Mouse (Mus musculus) forebrain, postnatal 0 days (tissue): ENCODE measurements around the gene Col6a6. TPM values are rescaled to one million over a fixed set of nuclear protein-coding genes. Genes with fewer than 3 reads are reported as not detected.

Experiments used
- ATAC-seq: fragments of 200-750 bp; cut with Nextera tagmentation; 2 replicates; pipeline ENCODE4 v1.8.0; 2017; ENCODE audit warnings: mild to moderate bottlenecking, moderate library complexity
- DNase-seq: peaks from one replicate; pipeline ENCODE4 v3.0.0-alpha.2; 2015
- H3K27ac ChIP-seq: fragments of 300-500 bp; sonication (generic); 2 replicates; pipeline ENCODE4 v1.5.1; 2014; ENCODE audit warnings: low read depth, mild to moderate bottlenecking, antibody characterized with exemption, low read length, moderate library complexity, mixed read lengths
- H3K27me3 ChIP-seq: fragments of 300-500 bp; sonication (generic); 2 replicates; pipeline ENCODE4 v1.6.1; 2014; ENCODE audit warnings: mild to moderate bottlenecking, low read length, mixed read lengths; ENCODE audit not compliant: insufficient read depth
- H3K36me3 ChIP-seq: fragments of 300-500 bp; sonication (generic); 2 replicates; pipeline ENCODE4 v1.6.1; 2014; ENCODE audit warnings: mild to moderate bottlenecking, moderate library complexity; ENCODE audit not compliant: insufficient read depth
- H3K4me1 ChIP-seq: fragments of 300-500 bp; sonication (generic); 2 replicates; pipeline ENCODE4 v1.6.1; 2014; ENCODE audit warnings: antibody characterized with exemption; ENCODE audit not compliant: insufficient read depth
- H3K4me2 ChIP-seq: fragments of 300-500 bp; sonication (generic); 2 replicates; pipeline ENCODE4 v1.6.1; 2014; ENCODE audit warnings: low read depth, mild to moderate bottlenecking, moderate library complexity
- H3K4me3 ChIP-seq: fragments of 300-500 bp; sonication (generic); 2 replicates; pipeline ENCODE4 v1.5.1; 2014; ENCODE audit warnings: low read depth, low read length, mixed read lengths
- H3K9ac ChIP-seq: fragments of 300-500 bp; sonication (generic); 2 replicates; pipeline ENCODE4 v1.6.1; 2014; ENCODE audit warnings: mild to moderate bottlenecking
- H3K9me3 ChIP-seq: fragments of 300-500 bp; sonication (generic); 2 replicates; pipeline ENCODE4 v1.6.1; 2016; ENCODE audit warnings: low read length
- CTCF ChIP-seq: sonication (generic); IDR thresholded peaks from 2 replicates; pipeline ENCODE4 v1.5.1; 2016; ENCODE audit warnings: antibody characterized with exemption, control low read depth, low read depth
- WGBS: fragments of 180-500 bp; shearing (Covaris S2); extraction: QIAGEN DNeasy Blood & Tissue Kit; methylation state at CpG from one replicate; pipeline ENCODE4 v1.1.7; 2014; 5-methylcytosine and 5-hydroxymethylcytosine counted together
- polyA plus RNA-seq: library from polyadenylated mRNA; unstranded; fragments of >200 nt; fragmentation: Nextera tagmentation; extraction: Ambion mirVana; gene quantifications from 2 replicates; pipeline ENCODE4 v1.2.1, GENCODE M21; 2015
- total RNA-seq: library from RNA; depleted of rRNA; stranded (reverse); fragments of >200 nt; gene quantifications from 2 replicates; pipeline ENCODE4 v1.2.3, GENCODE M21; 2014

The Col6a6 gene
- total and polyA plus RNA-seq, 2 experiments from 2014 or later, result 0.11 to 0.33 TPM

DNA sequence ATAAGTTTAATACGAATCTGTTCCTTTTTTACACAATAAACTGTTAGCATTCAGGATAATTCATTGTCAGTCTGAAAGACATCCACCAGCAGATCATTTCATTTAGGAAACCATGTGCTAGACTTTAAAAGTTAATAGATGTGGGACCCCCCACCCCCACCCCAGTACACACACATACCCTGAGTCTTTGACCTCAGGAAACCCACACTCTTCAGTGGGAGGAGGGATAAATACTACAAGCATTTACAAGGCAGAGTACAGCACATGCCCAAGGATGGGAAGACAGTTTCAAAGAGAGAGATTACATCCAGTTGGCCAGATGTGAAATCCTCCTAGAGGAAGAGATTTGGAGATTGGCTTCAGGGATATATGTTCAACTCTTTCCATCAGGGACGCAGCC is 87.5 kb downstream of the Col6a6 start:
- H3K4me1 ChIP-seq, result no peaks in the 10 kb centered on the region; the same call in 1 of the 2 replicates
- TF ChIP-seq CTCF, result no peak
- DNase-seq, result no peak
- H3K27me3 ChIP-seq, result no peaks in the 10 kb centered on the region
- ATAC-seq, result no peak
- H3K4me2 ChIP-seq, result no peak overlapping the region
- no peaks in the 10 kb centered on the region for H3K36me3 ChIP-seq
- no peak overlapping the region for H3K4me3 ChIP-seq
- no peak overlapping the region for H3K9ac ChIP-seq
- no peak overlapping the region for H3K27ac ChIP-seq
- no peaks in the 10 kb centered on the region for H3K9me3 ChIP-seq
- WGBS, result 87% methylated on average over 2 of the region's 2 CpGs

DNA sequence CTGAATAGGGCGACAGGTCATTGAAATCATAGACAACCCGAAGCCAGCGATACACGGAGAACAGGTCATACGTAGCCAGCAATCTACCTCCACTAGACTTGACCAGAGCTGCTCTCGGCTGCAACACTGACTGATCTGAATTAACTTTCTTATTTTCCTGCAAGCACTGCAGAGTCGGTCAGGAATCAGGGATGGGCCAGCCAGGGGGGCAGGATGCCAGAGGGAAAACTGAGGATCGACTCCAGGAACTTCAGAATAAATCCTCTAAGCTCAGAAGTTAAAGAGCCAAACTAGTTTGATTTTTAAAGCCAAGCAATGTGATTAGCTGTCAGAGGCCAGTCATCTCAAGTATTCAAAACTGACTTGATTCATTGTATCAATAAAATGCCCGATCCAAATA is 88.5 kb downstream of the Col6a6 start:
- DNase-seq (no peak), ATAC-seq (no peak)
- Histone ChIP-seq H3K9me3 (no peaks in the 10 kb centered on the region), H3K4me1 (no peaks in the 10 kb centered on the region; the same call in 1 of the 2 replicates), H3K4me3 (no peak overlapping the region), H3K27me3 (no peaks in the 10 kb centered on the region), H3K27ac (no peak overlapping the region), H3K4me2 (no peak overlapping the region), H3K9ac (no peak overlapping the region), H3K36me3 (no peaks in the 10 kb centered on the region)
- WGBS, result 90% methylated on average over 9 of the region's 9 CpGs
- TF ChIP-seq CTCF, result no peak

DNA sequence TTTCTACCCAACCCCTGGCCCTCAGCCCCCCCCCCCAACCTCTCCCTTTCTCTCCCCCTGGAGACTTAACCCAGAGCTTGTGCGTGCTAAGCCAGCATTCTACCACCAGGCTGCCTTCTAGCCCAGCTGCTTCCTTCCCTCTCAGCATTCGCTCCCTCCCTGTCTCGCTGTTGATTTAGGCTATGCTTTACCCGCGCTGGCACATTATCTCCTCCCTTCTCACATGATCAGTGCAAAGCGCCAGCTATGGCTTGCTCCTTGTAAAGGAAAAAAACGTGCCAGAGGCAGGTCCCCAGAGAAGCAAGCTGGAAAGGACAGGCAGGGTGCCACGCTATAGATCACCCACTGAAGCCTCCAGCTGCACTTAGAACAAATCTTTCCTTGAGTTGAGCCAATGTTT is 90.5 kb downstream of the Col6a6 start:
- Histone ChIP-seq H3K27ac (no peak overlapping the region), H3K9ac (no peak overlapping the region), H3K4me1 (no peaks in the 10 kb centered on the region; the same call in 1 of the 2 replicates), H3K36me3 (no peaks in the 10 kb centered on the region), H3K4me2 (no peak overlapping the region), H3K27me3 (no peaks in the 10 kb centered on the region), H3K9me3 (no peaks in the 10 kb centered on the region), H3K4me3 (no peak overlapping the region)
- DNase-seq, result peak; percentile 65
- peak; percentile 56 for TF ChIP-seq CTCF
- WGBS, result 31% methylated on average over 8 of the region's 8 CpGs
- peak; percentile 89 for ATAC-seq

DNA sequence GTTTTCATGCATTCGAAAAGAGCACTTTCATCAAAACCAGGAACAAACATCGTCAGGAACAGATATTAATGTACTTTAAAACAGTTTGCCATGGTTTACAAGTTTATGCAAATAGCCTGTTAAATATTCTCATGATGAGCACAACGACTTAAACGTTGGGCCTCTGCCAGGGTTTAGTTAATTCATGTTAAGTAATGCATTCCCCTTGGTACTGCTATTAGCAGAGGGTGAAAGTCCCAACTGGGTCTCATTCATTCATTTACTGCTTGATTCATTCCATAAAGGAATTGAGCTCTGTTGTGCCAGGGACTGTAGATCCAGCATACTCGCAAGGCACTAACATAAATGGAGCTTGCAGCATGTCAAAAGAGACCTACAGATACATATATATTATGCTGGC is 92.8 kb downstream of the Col6a6 start:
- no peak overlapping the region for H3K27ac ChIP-seq
- no peak for TF ChIP-seq CTCF
- no peaks in the 10 kb centered on the region for H3K9me3 ChIP-seq
- H3K4me3 ChIP-seq, result no peak overlapping the region
- H3K4me1 ChIP-seq, result no peaks in the 10 kb centered on the region; the same call in 1 of the 2 replicates
- H3K4me2 ChIP-seq, result no peak overlapping the region
- H3K36me3 ChIP-seq, result no peaks in the 10 kb centered on the region
- H3K9ac ChIP-seq, result no peak overlapping the region
- no peaks in the 10 kb centered on the region for H3K27me3 ChIP-seq
- DNase-seq (peak; percentile 41), ATAC-seq (no peak)
- 24% methylated on average over 5 of the region's 5 CpGs for WGBS

DNA sequence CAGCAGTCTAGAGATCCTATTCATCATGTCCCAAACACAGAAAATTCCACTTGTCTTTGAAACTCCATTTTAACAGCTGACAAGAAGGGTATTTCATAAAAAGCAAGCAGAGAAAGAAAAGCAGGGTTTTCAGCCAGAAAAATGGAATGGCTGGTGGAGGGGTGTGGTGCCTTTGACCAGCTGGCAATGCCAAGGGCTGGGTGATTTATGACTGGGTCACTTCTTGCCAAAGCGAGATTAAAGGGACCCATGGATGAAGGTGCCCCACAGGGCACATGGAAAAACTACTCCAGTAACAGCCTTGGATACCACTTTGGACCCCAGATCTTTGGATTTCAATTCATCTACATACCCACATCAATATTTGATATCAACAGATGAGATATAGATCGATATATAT is 93.3 kb downstream of the Col6a6 start:
- Histone ChIP-seq H3K27me3 (no peaks in the 10 kb centered on the region), H3K9me3 (no peaks in the 10 kb centered on the region), H3K4me2 (no peak overlapping the region), H3K27ac (0 out of 2 replicates have a peak overlapping the region, but pooled peaks have one; percentile 35), H3K36me3 (no peaks in the 10 kb centered on the region), H3K9ac (no peak overlapping the region), H3K4me3 (no peak overlapping the region), H3K4me1 (no peaks in the 10 kb centered on the region; the same call in 1 of the 2 replicates)
- WGBS, result 78% methylated on average over 2 of the region's 2 CpGs
- ATAC-seq (no peak), DNase-seq (no peak)
- TF ChIP-seq CTCF, result no peak

DNA sequence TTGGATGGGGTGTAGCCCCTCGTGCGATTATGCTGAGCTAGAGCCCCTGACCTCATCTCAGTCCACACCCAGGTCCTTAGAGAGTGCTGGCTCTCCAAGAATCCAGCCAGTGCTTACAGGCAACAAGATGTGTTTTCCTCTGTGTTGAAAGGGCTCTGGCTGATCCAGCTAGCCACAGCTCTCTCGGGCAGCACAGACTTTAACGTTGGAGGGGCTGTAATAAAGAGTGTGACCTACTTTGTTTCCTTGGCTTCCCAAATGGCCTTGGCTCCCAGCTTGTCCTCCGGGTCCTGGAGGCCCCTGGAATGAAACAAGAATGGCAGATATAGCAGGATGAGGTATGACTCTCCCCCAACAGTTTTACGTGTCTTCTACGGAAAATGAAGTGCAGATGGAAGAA is 96.0 kb downstream of the Col6a6 start:
- Histone ChIP-seq H3K36me3 (no peaks in the 10 kb centered on the region), H3K27me3 (no peaks in the 10 kb centered on the region), H3K4me3 (no peak overlapping the region), H3K4me2 (no peak overlapping the region), H3K4me1 (no peaks in the 10 kb centered on the region), H3K9me3 (no peaks in the 10 kb centered on the region), H3K9ac (no peak overlapping the region), H3K27ac (no peak overlapping the region)
- 78% methylated on average over 7 of the region's 7 CpGs for WGBS
- ATAC-seq (no peak), DNase-seq (no peak)
- no peak for TF ChIP-seq CTCF

DNA sequence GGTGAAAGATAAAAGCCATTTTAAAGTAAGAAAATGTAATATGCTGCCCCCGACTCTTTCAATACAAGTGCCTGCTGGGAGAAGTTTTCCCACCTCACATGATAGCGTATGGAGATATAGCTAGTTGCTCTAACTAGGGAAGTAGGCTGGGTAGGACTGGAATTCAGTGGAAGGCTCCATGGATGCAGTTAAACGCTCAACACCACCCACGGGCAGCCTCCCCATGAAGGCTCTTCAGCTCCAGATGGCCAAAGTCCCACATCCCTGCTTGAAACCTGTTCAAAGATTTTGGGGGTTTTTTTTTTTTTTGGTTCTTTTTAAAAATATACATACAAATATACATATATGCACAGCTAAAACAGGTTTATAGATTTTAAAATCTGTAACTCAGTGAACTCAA is 107.5 kb downstream of the Col6a6 start:
- Histone ChIP-seq H3K4me1 (no peaks in the 10 kb centered on the region), H3K4me2 (no peak overlapping the region), H3K9ac (no peak overlapping the region), H3K36me3 (no peaks in the 10 kb centered on the region), H3K27me3 (no peaks in the 10 kb centered on the region), H3K9me3 (no peaks in the 10 kb centered on the region), H3K4me3 (no peak overlapping the region), H3K27ac (no peak overlapping the region)
- ATAC-seq (no peak), DNase-seq (no peak)
- TF ChIP-seq CTCF, result no peak
- 76% methylated on average over 4 of the region's 4 CpGs for WGBS
